Mouse (Mus musculus) embryo, embryonic 11 days (tissue): ENCODE data around the gene Mtx3.
A peak's percentile ranks its signal among the peaks of the same experiment; 100 is the strongest.

Experiments used
- DNase-seq: peaks from one replicate; pipeline ENCODE4 v3.0.0-alpha.2; 2015

The Mtx3 gene

GRCm38 (mm10) chr13:92884930-92885329, 40.4 kb downstream of the Mtx3 start:
- DNase-seq = no peak

- peak; percentile 32 for DNase-seq
These were observed 54.5 kb downstream of the Mtx3 start for GRCm38 (mm10) chr13:92899087-92899486.

- no peak for DNase-seq
These were observed 58.7 kb downstream of the Mtx3 start for GRCm38 (mm10) chr13:92903291-92903690.

GRCm38 (mm10) chr13:92905944-92906343, 61.4 kb downstream of the Mtx3 start:
- DNase-seq = no peak

- DNase-seq = no peak
These were observed 62.8 kb downstream of the Mtx3 start for GRCm38 (mm10) chr13:92907366-92907765.
